Mouse (Mus musculus): ENCODE data around the gene Defb45. TPM values are rescaled to one million over a fixed set of nuclear protein-coding genes. Genes with fewer than 3 reads are reported as not detected.

The Defb45 gene
- 9.8 TPM for polyA plus RNA-seq (2014; fragmentation: Illumina TruSeq; extraction: RNeasy Lipid Tissue Mini Kit (QIAGEN cat#74804); ENCODE audit: low read depth, low replicate concordance)

GRCm38 (mm10) chr2:152599299-152599698, at the start of gene Defb45:
TSS of gene Defb45 (minus strand) at chr2:152599399.

GRCm38 (mm10) chr2:152626774-152627591, 27.8 kb upstream of the Defb45 start, which contains the start of gene Rem1:
TSS of gene Rem1 (plus strand) at chr2:152626951.

DNA sequence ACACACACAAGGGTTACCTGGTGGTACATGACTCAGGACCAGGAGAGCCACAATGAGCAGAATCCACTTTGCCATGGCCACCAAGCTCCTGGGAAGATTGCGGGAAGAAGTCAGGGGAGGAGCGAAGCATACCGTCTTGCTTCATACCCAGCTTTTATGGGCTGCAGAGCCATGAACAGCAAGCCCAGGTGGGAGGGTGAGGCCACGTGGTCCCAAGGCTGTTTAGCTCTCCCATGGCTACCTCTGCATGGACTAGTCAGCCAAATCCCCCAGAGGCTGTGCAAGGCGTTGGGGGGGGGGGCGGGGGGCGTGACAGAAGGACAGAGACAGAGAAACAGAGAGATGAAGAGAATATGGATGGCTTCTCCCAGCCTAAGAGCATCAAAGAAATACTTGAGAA, 23.8 kb upstream of the Defb45 start, which contains the start of gene Defb25:
Gene Defb25, minus strand, starts transcription at position 101 of the 400 bp plus-strand sequence.

GRCm38 (mm10) chr2:152604057-152604456, 4.9 kb upstream of the Defb45 start, which contains the start of gene Defb36:
TSS of gene Defb36 (plus strand) at chr2:152604327.

DNA sequence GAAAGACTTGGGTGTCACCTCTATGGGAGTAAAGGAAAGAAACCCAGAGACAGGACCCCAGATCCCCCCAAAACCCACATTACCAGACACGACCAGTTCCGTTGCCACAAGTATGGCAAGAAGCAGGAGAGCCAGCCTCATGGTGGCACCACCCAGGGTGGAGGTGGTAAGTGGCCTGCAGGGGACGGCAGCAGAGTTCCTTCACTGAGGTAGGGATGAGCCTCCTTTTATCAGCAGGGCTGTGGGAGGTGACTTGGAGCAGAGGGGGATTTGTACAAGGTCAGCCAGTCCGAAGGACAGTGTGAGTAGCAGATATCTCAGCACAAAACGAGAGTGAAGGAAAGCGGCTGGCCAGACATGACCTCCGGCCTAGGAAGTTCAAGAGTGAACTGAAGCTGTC, 19.1 kb downstream of the Defb45 start, which contains the start of gene Defb19:
Gene Defb19, minus strand, starts transcription at position 206 of the 400 bp plus-strand sequence.

DNA sequence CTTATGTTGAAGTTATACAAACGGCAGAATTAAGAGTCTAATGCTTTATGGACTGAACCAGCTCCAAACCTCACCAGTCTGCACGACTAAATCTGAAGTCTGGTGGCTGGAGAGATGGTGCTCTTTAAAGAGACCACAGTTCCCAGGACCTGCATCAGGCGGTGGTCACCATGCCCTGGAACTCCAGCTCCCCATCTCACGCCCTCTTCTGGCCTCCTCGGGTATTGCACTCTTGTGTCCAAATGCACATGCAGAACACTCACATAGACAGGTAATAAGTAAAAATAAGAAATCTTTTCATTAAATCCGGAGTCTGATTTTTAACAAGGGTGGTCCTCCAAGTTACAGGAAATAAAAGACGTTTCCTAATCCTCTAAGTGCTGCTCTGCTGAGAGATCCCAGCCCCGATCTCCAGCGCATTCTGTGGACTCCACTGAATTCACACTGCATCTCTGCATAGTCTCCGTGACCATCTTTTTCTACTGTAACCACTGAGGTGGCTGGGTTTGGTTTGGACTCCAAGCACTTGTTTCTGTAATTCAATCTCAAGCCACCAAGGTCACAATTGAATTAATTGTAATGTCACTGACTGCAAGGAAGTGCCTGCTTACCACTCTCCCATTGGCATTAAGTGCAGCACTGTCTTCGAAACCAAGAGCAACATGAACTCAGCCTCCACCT, 26.9 kb downstream of the Defb45 start, which contains the start of gene Defb21:
Gene Defb21, plus strand, starts transcription at position 631 of the 681 bp plus-strand sequence.

DNA sequence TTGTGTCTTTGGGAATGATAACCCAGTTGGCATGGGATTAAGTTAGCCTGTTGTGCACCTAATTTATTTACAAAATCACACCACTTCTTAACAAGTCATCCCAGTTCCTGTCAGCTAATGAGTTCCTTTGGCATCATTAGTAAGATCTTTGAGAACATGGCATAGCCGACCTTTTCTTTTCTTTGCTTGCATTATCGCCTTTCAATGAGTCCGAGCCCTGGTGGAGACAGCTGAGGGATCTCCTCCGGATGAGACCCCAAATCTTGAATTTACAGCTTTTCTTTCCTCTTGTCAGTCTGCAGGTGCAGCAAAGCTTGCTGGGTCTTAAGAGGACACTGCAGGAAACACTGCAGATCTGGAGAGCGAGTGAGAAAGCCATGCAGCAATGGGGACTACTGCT, 30.2 kb downstream of the Defb45 start, which contains the start of gene Gm17416:
Gene Gm17416, plus strand, starts transcription at position 301 of the 400 bp plus-strand sequence.

Other genes starting within 250 kb of the Defb45 start
- 0.32 TPM for gene Nrsn2, start 222.8 kb downstream of the Defb45 start, polyA plus RNA-seq (2014; fragmentation: Illumina TruSeq; extraction: RNeasy Lipid Tissue Mini Kit (QIAGEN cat#74804); ENCODE audit: low read depth, low replicate concordance)
- 0.13 TPM for gene Sox12, start 201.3 kb downstream of the Defb45 start, polyA plus RNA-seq (2014; fragmentation: Illumina TruSeq; extraction: RNeasy Lipid Tissue Mini Kit (QIAGEN cat#74804); ENCODE audit: low read depth, low replicate concordance)
- 1.5 TPM for gene Zcchc3, start 184.4 kb downstream of the Defb45 start, polyA plus RNA-seq (2014; fragmentation: Illumina TruSeq; extraction: RNeasy Lipid Tissue Mini Kit (QIAGEN cat#74804); ENCODE audit: low read depth, low replicate concordance)
- gene 6820408C15Rik, start 183.8 kb downstream of the Defb45 start, polyA plus RNA-seq (2014; fragmentation: Illumina TruSeq; extraction: RNeasy Lipid Tissue Mini Kit (QIAGEN cat#74804); ENCODE audit: low read depth, low replicate concordance) = not detected
- not detected for gene Defb23, start 134.8 kb downstream of the Defb45 start, polyA plus RNA-seq (2014; fragmentation: Illumina TruSeq; extraction: RNeasy Lipid Tissue Mini Kit (QIAGEN cat#74804); ENCODE audit: low read depth, low replicate concordance)
- not detected for gene Defb20, start 122.3 kb downstream of the Defb45 start, polyA plus RNA-seq (2014; fragmentation: Illumina TruSeq; extraction: RNeasy Lipid Tissue Mini Kit (QIAGEN cat#74804); ENCODE audit: low read depth, low replicate concordance)
- gene Defb22, start 109.3 kb downstream of the Defb45 start, polyA plus RNA-seq (2014; fragmentation: Illumina TruSeq; extraction: RNeasy Lipid Tissue Mini Kit (QIAGEN cat#74804); ENCODE audit: low read depth, low replicate concordance) = not detected
- not detected for gene Defb26, start 87.7 kb downstream of the Defb45 start, polyA plus RNA-seq (2014; fragmentation: Illumina TruSeq; extraction: RNeasy Lipid Tissue Mini Kit (QIAGEN cat#74804); ENCODE audit: low read depth, low replicate concordance)
- gene Defb28, start 81.1 kb downstream of the Defb45 start, polyA plus RNA-seq (2014; fragmentation: Illumina TruSeq; extraction: RNeasy Lipid Tissue Mini Kit (QIAGEN cat#74804); ENCODE audit: low read depth, low replicate concordance) = not detected
- gene Defb29, start 59.3 kb downstream of the Defb45 start, polyA plus RNA-seq (2014; fragmentation: Illumina TruSeq; extraction: RNeasy Lipid Tissue Mini Kit (QIAGEN cat#74804); ENCODE audit: low read depth, low replicate concordance) = not detected
- gene Gm17416, start 30.1 kb downstream of the Defb45 start, polyA plus RNA-seq (2014; fragmentation: Illumina TruSeq; extraction: RNeasy Lipid Tissue Mini Kit (QIAGEN cat#74804); ENCODE audit: low read depth, low replicate concordance) = not detected
- not detected for gene Defb21, start 26.7 kb downstream of the Defb45 start, polyA plus RNA-seq (2014; fragmentation: Illumina TruSeq; extraction: RNeasy Lipid Tissue Mini Kit (QIAGEN cat#74804); ENCODE audit: low read depth, low replicate concordance)
- gene Defb19, start 19.1 kb downstream of the Defb45 start, polyA plus RNA-seq (2014; fragmentation: Illumina TruSeq; extraction: RNeasy Lipid Tissue Mini Kit (QIAGEN cat#74804); ENCODE audit: low read depth, low replicate concordance) = not detected
- gene Defb36, start 4.9 kb upstream of the Defb45 start, polyA plus RNA-seq (2014; fragmentation: Illumina TruSeq; extraction: RNeasy Lipid Tissue Mini Kit (QIAGEN cat#74804); ENCODE audit: low read depth, low replicate concordance) = not detected
- not detected for gene Defb25, start 23.7 kb upstream of the Defb45 start, polyA plus RNA-seq (2014; fragmentation: Illumina TruSeq; extraction: RNeasy Lipid Tissue Mini Kit (QIAGEN cat#74804); ENCODE audit: low read depth, low replicate concordance)
- 2.1 TPM for gene Rem1, start 27.6 kb upstream of the Defb45 start, polyA plus RNA-seq (2014; fragmentation: Illumina TruSeq; extraction: RNeasy Lipid Tissue Mini Kit (QIAGEN cat#74804); ENCODE audit: low read depth, low replicate concordance)
- 28.0 TPM for gene H13, start 70.1 kb upstream of the Defb45 start, polyA plus RNA-seq (2014; fragmentation: Illumina TruSeq; extraction: RNeasy Lipid Tissue Mini Kit (QIAGEN cat#74804); ENCODE audit: low read depth, low replicate concordance)
- gene Mcts2, start 87.6 kb upstream of the Defb45 start, polyA plus RNA-seq (2014; fragmentation: Illumina TruSeq; extraction: RNeasy Lipid Tissue Mini Kit (QIAGEN cat#74804); ENCODE audit: low read depth, low replicate concordance) = 14.9 TPM
- 111 TPM for gene Id1, start 136.9 kb upstream of the Defb45 start, polyA plus RNA-seq (2014; fragmentation: Illumina TruSeq; extraction: RNeasy Lipid Tissue Mini Kit (QIAGEN cat#74804); ENCODE audit: low read depth, low replicate concordance)
- gene Cox4i2, start 154.8 kb upstream of the Defb45 start, polyA plus RNA-seq (2014; fragmentation: Illumina TruSeq; extraction: RNeasy Lipid Tissue Mini Kit (QIAGEN cat#74804); ENCODE audit: low read depth, low replicate concordance) = not detected
- 19.0 TPM for gene Bcl2l1, start 232.3 kb upstream of the Defb45 start, polyA plus RNA-seq (2014; fragmentation: Illumina TruSeq; extraction: RNeasy Lipid Tissue Mini Kit (QIAGEN cat#74804); ENCODE audit: low read depth, low replicate concordance)
- gene Tpx2, start 248.6 kb upstream of the Defb45 start, polyA plus RNA-seq (2014; fragmentation: Illumina TruSeq; extraction: RNeasy Lipid Tissue Mini Kit (QIAGEN cat#74804); ENCODE audit: low read depth, low replicate concordance) = 13.4 TPM

Data from sigmoid colon, adult 10 weeks (tissue).